Mouse (Mus musculus) stomach, postnatal 0 days (tissue): ENCODE measurements around the gene Crtc1. TPM values are rescaled to one million over a fixed set of nuclear protein-coding genes. Genes with fewer than 3 reads are reported as not detected.

Source experiments
- ATAC-seq: fragments of 200-750 bp; cut with Nextera tagmentation; 2 replicates; pipeline ENCODE4 v1.8.0; 2017; ENCODE audit not compliant: low FRiP score, low TSS enrichment
- DNase-seq: peaks from one replicate; pipeline ENCODE4 v3.0.0-alpha.2; 2016; ENCODE audit warnings: low spot score
- H3K27ac ChIP-seq: fragments of 300-500 bp; sonication (generic); replicated peaks from 2 replicates; pipeline ENCODE4 v1.5.1; 2014; ENCODE audit warnings: mild to moderate bottlenecking, control low read depth
- H3K27me3 ChIP-seq: fragments of 300-500 bp; sonication (generic); 2 replicates; pipeline ENCODE4 v1.6.1; 2014; ENCODE audit warnings: low read length; ENCODE audit not compliant: control insufficient read depth, insufficient read depth
- H3K36me3 ChIP-seq: fragments of 300-500 bp; sonication (generic); 2 replicates; pipeline ENCODE4 v1.6.1; 2014; ENCODE audit warnings: low read length, mixed read lengths; ENCODE audit not compliant: control insufficient read depth, insufficient read depth
- H3K4me1 ChIP-seq: fragments of 300-500 bp; sonication (generic); replicated peaks from 2 replicates; pipeline ENCODE4 v1.6.1; 2014; ENCODE audit warnings: antibody characterized with exemption; ENCODE audit not compliant: control insufficient read depth, insufficient read depth
- H3K4me2 ChIP-seq: fragments of 300-500 bp; sonication (generic); replicated peaks from 2 replicates; pipeline ENCODE4 v1.6.1; 2014; ENCODE audit warnings: low read depth, mild to moderate bottlenecking, control low read depth, moderate library complexity
- H3K4me3 ChIP-seq: fragments of 300-500 bp; sonication (generic); 2 replicates; pipeline ENCODE4 v1.5.1; 2014; ENCODE audit warnings: low read depth, low read length, control low read depth
- H3K9ac ChIP-seq: fragments of 300-500 bp; sonication (generic); 2 replicates; pipeline ENCODE4 v1.6.1; 2014; ENCODE audit warnings: mild to moderate bottlenecking, low read length, control low read depth, mixed read lengths
- H3K9me3 ChIP-seq: fragments of 300-500 bp; sonication (generic); 2 replicates; pipeline ENCODE4 v1.6.1; 2016; ENCODE audit warnings: low read length; ENCODE audit not compliant: control insufficient read depth
- CTCF ChIP-seq: IDR thresholded peaks from 2 replicates; pipeline ENCODE4 v1.5.1; 2016; ENCODE audit warnings: antibody characterized with exemption, low read depth, mild to moderate bottlenecking, moderate library complexity
- EP300 ChIP-seq: optimal IDR thresholded peaks from 2 replicates; pipeline ENCODE3; 2016; ENCODE audit warnings: antibody characterized with exemption
- WGBS: fragments of 180-500 bp; shearing (Covaris S2); extraction: QIAGEN DNeasy Blood & Tissue Kit; methylation state at CpG from one replicate; pipeline ENCODE4 v1.1.7; 2014; 5-methylcytosine and 5-hydroxymethylcytosine counted together
- polyA plus RNA-seq: library from polyadenylated mRNA; unstranded; fragments of >200 nt; fragmentation: Nextera tagmentation; extraction: Ambion mirVana; gene quantifications from 2 replicates; pipeline ENCODE4 v1.2.1, GENCODE M21; 2015

Gene Crtc1
- polyA plus RNA-seq, 1 experiment from 2014 or later = 8.0 TPM

DNA sequence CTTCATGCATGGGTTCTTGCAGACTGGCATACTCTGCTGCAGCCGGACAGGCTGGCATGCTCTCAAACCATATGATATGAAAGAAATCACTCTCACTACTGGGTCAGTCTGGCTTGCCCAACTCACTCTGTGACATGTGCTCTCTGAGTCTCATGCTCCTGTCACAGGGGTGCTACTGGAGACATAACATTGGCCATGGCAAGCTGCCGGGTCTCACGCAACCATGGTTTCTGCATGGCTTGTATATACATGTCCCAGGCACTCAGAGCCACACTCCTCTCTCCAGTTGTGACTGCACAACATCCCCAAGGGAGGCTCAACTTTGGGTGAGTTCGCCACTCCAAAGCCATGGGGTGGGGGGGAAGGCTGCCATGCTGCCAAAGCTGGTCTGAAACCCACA is 8.2 kb downstream of the Crtc1 start:
- no peak overlapping the region for H3K4me3 ChIP-seq

DNA sequence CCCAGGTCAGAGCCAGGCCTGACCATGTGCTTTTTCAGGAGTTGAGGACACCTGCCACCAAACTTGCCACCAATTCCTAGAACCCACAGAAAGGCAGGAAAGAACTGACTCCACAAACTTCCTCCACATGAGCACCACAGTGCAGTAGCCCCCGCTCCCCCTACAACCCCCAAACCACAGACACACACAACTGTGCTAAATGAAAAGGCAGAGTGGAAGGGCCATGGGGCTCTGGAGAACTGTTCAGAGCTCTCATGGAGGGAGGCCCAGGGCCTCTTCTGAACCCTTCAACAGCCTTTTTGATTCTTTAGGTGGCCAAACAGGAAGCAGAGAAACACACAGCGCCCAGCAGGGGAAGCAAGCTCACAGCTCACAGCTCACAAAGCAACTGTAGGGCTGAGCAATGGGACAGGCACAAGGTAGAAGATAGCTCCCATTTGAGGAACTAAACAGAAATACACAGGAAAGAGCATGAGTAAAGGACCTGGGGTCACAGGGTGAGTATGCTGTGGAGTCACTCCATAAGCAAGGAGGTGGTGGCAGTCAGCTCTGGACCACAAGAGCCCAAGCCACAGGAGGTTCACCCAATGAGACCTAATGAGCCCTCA is 13.0 kb downstream of the Crtc1 start:
- Histone ChIP-seq H3K27me3 (no peaks in the 10 kb centered on the region), H3K4me2 (no peak overlapping the region), H3K9ac (no peak overlapping the region), H3K27ac (no peak overlapping the region), H3K4me1 (no peaks in the 10 kb centered on the region), H3K9me3 (no peaks in the 10 kb centered on the region), H3K4me3 (no peak overlapping the region), H3K36me3 (no peaks in the 10 kb centered on the region)
- ATAC-seq (no peak), DNase-seq (no peak)
- 94% methylated on average over 2 of the region's 2 CpGs for WGBS
- no peak for TF ChIP-seq EP300

More for the DNA sequence above, 8.2 kb downstream of the Crtc1 start:
- WGBS = 95% methylated on average over 4 of the region's 4 CpGs
- DNase-seq (no peak), ATAC-seq (no peak)
- Histone ChIP-seq H3K27ac (no peak overlapping the region), H3K4me2 (no peak overlapping the region), H3K9me3 (no peaks in the 10 kb centered on the region), H3K36me3 (no peaks in the 10 kb centered on the region), H3K4me1 (no peaks in the 10 kb centered on the region), H3K9ac (no peak overlapping the region), H3K27me3 (no peaks in the 10 kb centered on the region)
- TF ChIP-seq EP300 = no peak
- no peak for TF ChIP-seq CTCF

DNA sequence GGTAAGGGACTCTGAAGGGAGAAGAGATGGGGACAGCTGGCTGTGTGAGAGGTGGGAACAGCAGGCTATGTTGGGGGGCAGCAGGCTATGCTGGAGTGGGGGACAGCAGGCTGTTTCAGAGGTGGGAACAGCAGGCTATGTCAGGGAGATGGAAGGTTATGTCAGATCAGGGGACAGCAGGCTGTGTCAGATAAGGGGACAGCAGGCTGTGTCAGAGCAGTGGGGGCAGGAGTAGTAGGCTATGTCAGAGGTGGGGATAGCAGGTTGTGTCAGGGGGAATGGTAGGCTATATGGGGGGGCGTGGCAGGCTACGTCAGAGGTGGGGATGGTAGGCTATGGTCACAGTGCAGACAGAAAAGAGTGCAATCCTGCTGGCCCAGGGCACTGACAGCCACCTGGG is 16.7 kb downstream of the Crtc1 start:
- no peak for TF ChIP-seq CTCF
- TF ChIP-seq EP300 = no peak

DNA sequence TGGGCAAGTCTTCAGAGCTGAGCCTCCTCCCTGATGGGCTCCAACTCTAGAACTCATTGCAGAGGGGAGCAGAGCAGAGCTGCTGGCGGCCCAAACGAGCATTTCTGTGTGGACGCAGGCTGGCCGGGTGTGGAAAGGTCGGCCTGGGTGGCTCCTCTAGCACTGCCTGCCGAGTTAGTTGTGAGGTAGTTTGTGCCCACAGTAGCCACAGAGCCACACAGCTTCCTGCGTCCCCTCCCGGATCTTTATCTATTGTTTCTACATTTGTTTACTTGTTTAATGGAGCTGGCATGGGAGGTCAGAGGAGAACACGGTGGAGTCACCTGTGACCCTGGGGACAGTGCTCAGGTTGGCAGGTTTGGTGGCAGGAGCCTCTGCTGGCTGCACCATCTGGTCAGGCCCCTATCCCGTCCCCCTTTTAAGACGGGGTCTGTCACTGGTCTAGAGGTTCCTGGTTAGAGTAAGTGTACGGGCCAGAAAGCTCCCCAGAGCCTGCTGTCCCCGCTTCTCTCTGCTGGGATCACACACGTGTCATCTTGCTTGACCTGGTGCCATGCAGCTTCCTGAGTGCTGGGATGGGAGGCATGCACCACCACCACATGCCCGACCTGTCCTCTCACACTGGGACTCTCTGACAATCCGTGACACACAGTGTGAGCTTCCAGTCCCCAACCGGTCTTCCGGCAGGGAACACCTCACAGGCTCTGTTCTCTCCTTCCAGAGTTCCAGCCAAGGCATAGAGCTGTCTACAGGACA is 17.9 kb downstream of the Crtc1 start:
- DNase-seq (no peak), ATAC-seq (no peak)
- Histone ChIP-seq H3K36me3 (no peaks in the 10 kb centered on the region), H3K9ac (no peak overlapping the region), H3K4me2 (no peak overlapping the region), H3K27ac (no peak overlapping the region), H3K27me3 (no peaks in the 10 kb centered on the region), H3K4me3 (no peak overlapping the region), H3K9me3 (no peaks in the 10 kb centered on the region), H3K4me1 (peaks cover 4% of the 10 kb centered on the region; the same call in 1 of the 2 replicates)
- no peak for TF ChIP-seq CTCF
- TF ChIP-seq EP300 = no peak
- WGBS = 69% methylated on average over 18 of the region's 18 CpGs

More for the DNA sequence above, 16.7 kb downstream of the Crtc1 start:
- no peak overlapping the region for H3K9ac ChIP-seq
- no peak overlapping the region for H3K27ac ChIP-seq
- H3K4me1 ChIP-seq = peaks cover 4% of the 10 kb centered on the region; the same call in 1 of the 2 replicates
- H3K27me3 ChIP-seq = no peaks in the 10 kb centered on the region
- H3K36me3 ChIP-seq = no peaks in the 10 kb centered on the region
- 84% methylated on average over 2 of the region's 2 CpGs for WGBS
- H3K4me2 ChIP-seq = no peak overlapping the region
- H3K9me3 ChIP-seq = no peaks in the 10 kb centered on the region
- no peak overlapping the region for H3K4me3 ChIP-seq
- ATAC-seq = no peak
- DNase-seq = no peak

DNA sequence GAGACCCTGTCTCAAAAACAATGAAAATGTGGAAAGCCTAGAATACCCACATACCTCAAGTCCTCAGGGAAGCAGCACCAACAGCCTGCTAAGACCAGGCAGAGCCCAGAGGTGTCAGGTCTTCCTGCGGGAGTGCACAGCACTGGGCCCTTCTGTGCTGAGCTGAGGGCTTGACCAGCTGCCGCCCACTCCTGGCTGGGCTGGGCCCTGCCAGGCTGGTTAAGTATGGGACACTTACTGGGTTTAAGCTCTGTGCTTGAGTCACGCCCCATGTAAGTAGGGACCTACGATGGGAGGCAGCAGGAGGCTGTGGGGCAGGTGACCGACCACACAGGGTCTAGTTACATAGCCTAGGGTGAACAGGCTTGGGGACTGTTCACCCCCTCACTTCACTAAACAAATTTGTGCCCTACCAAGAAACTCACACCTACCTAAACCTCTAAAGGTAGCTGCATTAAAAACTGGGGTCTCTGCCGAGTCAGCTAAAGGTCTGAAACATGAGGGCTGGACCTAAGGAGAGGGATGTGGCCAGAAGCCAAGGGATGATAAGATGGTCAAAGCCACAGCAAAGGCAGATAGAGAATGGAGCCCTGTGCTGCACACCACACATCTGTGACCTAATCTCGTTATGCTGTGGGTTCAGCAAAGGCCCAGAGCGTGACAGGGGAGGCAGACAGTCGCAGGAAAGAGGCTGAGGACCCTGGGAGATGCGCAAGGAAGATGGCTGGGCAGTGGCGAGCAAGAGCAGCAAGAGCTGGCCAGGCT is 19.3 kb downstream of the Crtc1 start:
- Histone ChIP-seq H3K27ac (no peak overlapping the region), H3K4me3 (no peak overlapping the region), H3K9ac (no peak overlapping the region), H3K4me1 (peaks cover 4% of the 10 kb centered on the region; the same call in 1 of the 2 replicates), H3K36me3 (no peaks in the 10 kb centered on the region), H3K27me3 (no peaks in the 10 kb centered on the region), H3K9me3 (no peaks in the 10 kb centered on the region), H3K4me2 (no peak overlapping the region)
- TF ChIP-seq CTCF (no peak), EP300 (no peak)
- no peak for DNase-seq
- no peak for ATAC-seq
- WGBS = 76% methylated on average over 11 of the region's 11 CpGs
